Mouse (Mus musculus): ENCODE measurements at regions not wholly inside any gene's neighbourhood (a gene's known extent, or its start where the extent isn't known, plus 50 kb on each side); places are given as distances from the start of the nearest gene placed in this dataset.

- no peak for TF ChIP-seq POLR2A (IDR thresholded peaks at IDR 0.05; ENCODE audit: insufficient read depth, low read depth, low read length)
- no peak for TF ChIP-seq CTCF (IDR thresholded peaks at IDR 0.05)
- TF ChIP-seq EP300 (IDR thresholded peaks at IDR 0.05; ENCODE audit: insufficient read depth, low read depth, low read length) = no peak
These were observed 92.2 kb downstream of the Sall1 start for GRCm38 (mm10) chr8:88951829-88952155.

All from heart, adult 2 months (tissue).